Mouse (Mus musculus): ENCODE data around the gene Zfp866. TPM values are rescaled to one million over a fixed set of nuclear protein-coding genes. Genes with fewer than 3 reads are reported as not detected.

Zfp866 gene
- polyA plus RNA-seq, 1 experiment, result not detected

- peaks cover 45% of the 10 kb centered on the region for H3K4me1 ChIP-seq
- H3K36me3 ChIP-seq (replicated peaks; ENCODE audit: low read length), result peaks cover 15% of the 10 kb centered on the region
- peak overlapping the region; percentile 79 for H3K4me3 ChIP-seq (replicated peaks)
- no peak for TF ChIP-seq GATA1 (IDR thresholded peaks at IDR 0.05; ENCODE audit: borderline replicate concordance, low read length)
- no peak for TF ChIP-seq FLI1 (IDR thresholded peaks at IDR 0.05; ENCODE audit: low read length)
- H3K9me3 ChIP-seq, result no peaks in the 10 kb centered on the region
- H3K27me3 ChIP-seq (replicated peaks), result no peaks in the 10 kb centered on the region
Observed at GRCm38 (mm10) chr8:69789105-69789504, 1.9 kb downstream of the Zfp866 start.

- Histone ChIP-seq H3K36me3 (replicated peaks; ENCODE audit: low read length) (peaks cover 10% of the 10 kb centered on the region), H3K27me3 (replicated peaks) (no peaks in the 10 kb centered on the region), H3K4me3 (replicated peaks) (no peak overlapping the region), H3K4me1 (peaks cover 48% of the 10 kb centered on the region), H3K9me3 (no peaks in the 10 kb centered on the region)
- TF ChIP-seq FLI1 (IDR thresholded peaks at IDR 0.05; ENCODE audit: low read length) (no peak), GATA1 (IDR thresholded peaks at IDR 0.05; ENCODE audit: borderline replicate concordance, low read length) (no peak)
Observed at GRCm38 (mm10) chr8:69777111-69777510, 13.9 kb downstream of the Zfp866 start.

DNA sequence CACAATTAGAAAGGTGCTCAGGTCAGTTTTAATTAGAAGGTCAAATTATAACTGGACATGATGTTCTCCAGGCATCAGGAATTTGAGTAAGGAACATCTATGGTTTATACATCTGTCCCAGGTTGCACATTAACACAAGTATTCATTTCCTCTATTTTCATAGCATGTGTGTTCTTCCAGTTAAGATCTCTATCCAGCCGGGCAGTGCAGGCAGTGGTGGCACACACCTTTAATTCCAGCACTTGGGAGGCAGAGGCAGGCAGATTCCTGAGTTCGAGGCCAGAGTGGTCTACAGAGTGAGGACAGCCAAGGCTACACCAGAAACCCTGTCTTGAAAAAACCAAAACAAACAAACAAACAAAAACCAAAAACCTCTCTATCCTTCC lies 15.8 kb downstream of the Zfp866 start:
- no peaks in the 10 kb centered on the region for H3K27me3 ChIP-seq (replicated peaks)
- TF ChIP-seq GATA1 (IDR thresholded peaks at IDR 0.05; ENCODE audit: borderline replicate concordance, low read length) (no peak), FLI1 (IDR thresholded peaks at IDR 0.05; ENCODE audit: low read length) (no peak)
- H3K4me3 ChIP-seq (replicated peaks), result peak overlapping the region; percentile 98
- H3K9me3 ChIP-seq, result no peaks in the 10 kb centered on the region
- H3K4me1 ChIP-seq, result peaks cover 55% of the 10 kb centered on the region
- peaks cover 26% of the 10 kb centered on the region for H3K36me3 ChIP-seq (replicated peaks; ENCODE audit: low read length)

DNA sequence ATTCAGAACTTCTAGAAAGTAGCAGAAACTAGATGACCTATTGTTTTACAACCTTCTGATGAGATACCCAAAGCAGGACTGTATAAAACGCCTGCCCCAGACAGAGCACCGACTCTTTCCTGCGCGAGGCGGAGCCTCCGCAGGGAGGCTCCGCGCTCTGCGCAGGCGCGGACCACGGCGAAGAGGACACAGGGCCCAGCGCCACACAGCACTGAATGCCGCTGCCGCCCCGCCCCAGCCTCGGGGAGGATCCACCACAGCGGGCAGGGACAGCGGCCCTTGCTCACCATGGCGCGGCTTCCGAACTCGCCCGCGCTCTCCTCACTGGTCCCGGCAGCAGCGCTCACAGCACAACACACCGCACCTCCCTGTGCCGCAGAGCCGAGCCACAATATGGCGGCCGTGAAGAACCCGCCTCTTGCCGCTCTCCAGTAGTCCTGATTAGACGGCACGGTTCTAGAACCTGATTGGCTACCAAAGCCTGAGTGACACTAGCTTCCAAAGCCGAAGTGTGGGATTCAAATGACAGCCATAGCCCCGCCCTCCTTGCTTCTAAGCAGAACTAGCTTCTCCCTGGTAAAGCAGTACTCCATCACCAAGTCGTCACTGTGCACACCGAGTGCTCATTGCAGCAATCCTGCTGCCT lies 16.4 kb downstream of the Zfp866 start, which contains the start of gene Gm20422:
Gene Gm20422, minus strand, starts transcription at position 384 of the 646 bp plus-strand sequence.
- H3K36me3 ChIP-seq (replicated peaks; ENCODE audit: low read length), result peaks cover 31% of the 10 kb centered on the region
- no peak for TF ChIP-seq GATA1 (IDR thresholded peaks at IDR 0.05; ENCODE audit: borderline replicate concordance, low read length)
- peak within 1 kb of the TSS; percentile 98 for H3K4me3 ChIP-seq (replicated peaks)
- no peaks in the 10 kb centered on the region for H3K9me3 ChIP-seq
- no peaks in the 10 kb centered on the region for H3K27me3 ChIP-seq (replicated peaks)
- peaks cover 55% of the 10 kb centered on the region for H3K4me1 ChIP-seq

GRCm38 (mm10) chr8:69772106-69772505 lies 18.9 kb downstream of the Zfp866 start:
- Histone ChIP-seq H3K27me3 (replicated peaks) (no peaks in the 10 kb centered on the region), H3K4me1 (peaks cover 40% of the 10 kb centered on the region), H3K4me3 (replicated peaks) (no peak overlapping the region), H3K9me3 (peaks cover 5% of the 10 kb centered on the region), H3K36me3 (replicated peaks; ENCODE audit: low read length) (peaks cover 55% of the 10 kb centered on the region)
- TF ChIP-seq FLI1 (IDR thresholded peaks at IDR 0.05; ENCODE audit: low read length), result no peak
- TF ChIP-seq GATA1 (IDR thresholded peaks at IDR 0.05; ENCODE audit: borderline replicate concordance, low read length), result no peak

GRCm38 (mm10) chr8:69771221-69771620 lies 19.8 kb downstream of the Zfp866 start:
- H3K9me3 ChIP-seq, result peaks cover 11% of the 10 kb centered on the region
- TF ChIP-seq GATA1 (IDR thresholded peaks at IDR 0.05; ENCODE audit: borderline replicate concordance, low read length) (no peak), FLI1 (IDR thresholded peaks at IDR 0.05; ENCODE audit: low read length) (no peak)
- H3K27me3 ChIP-seq (replicated peaks), result no peaks in the 10 kb centered on the region
- H3K36me3 ChIP-seq (replicated peaks; ENCODE audit: low read length), result peaks cover 62% of the 10 kb centered on the region
- peaks cover 33% of the 10 kb centered on the region for H3K4me1 ChIP-seq
- no peak overlapping the region for H3K4me3 ChIP-seq (replicated peaks)

DNA sequence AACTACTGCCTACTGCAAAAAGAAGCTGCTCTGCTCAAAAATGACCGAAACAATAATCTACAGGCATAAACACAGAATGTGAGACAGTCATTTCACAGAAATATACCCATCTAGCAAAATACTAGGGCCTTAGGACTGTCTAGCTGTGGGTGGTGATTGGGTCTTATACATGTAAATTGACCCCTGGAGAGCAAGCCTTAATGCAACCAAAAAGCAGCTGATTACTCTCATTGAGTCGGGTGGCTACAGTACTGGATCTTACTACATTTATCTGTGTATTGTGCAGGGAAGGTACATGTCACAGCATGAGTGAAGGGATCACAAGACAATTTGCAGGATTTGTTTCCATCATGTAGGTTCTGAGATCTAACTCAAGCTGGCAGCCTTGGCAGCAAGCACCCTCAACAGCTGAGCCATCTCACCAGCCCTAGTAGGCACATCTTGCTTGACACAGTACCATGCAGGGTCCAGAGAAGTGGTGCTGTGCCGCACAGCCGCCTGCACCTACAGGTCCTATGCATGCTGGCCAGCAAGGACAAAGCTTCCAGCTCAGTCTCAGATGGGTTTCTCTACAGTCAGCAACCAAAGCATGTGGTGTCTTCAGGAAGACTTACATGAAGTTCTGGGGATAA lies 29.0 kb downstream of the Zfp866 start:
- no peak for TF ChIP-seq FLI1 (IDR thresholded peaks at IDR 0.05; ENCODE audit: low read length)
- no peak for TF ChIP-seq GATA1 (IDR thresholded peaks at IDR 0.05; ENCODE audit: borderline replicate concordance, low read length)

DNA sequence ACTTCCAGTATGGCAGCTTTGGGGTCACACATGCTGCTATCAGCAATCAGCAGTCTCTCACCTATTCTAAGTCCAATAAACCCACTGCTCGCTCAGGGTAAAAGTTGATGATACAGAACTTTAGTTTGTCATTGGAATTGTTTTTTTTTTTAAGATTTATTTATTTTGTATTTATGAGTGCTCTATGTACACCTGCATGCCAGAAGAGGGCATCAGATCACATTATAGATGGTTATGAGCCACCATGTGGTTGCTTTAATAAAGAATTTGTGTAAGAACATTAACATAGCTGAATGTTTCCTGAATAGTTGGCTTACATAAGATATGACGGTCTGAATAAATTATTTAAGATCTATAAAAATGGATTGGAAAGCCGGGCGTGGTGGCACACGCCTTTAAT lies 32.7 kb downstream of the Zfp866 start:
- Histone ChIP-seq H3K27me3 (replicated peaks) (no peaks in the 10 kb centered on the region), H3K9me3 (no peaks in the 10 kb centered on the region), H3K4me3 (replicated peaks) (no peak overlapping the region), H3K36me3 (replicated peaks; ENCODE audit: low read length) (peaks cover 59% of the 10 kb centered on the region), H3K4me1 (peaks cover 11% of the 10 kb centered on the region)
- no peak for TF ChIP-seq FLI1 (IDR thresholded peaks at IDR 0.05; ENCODE audit: low read length)
- TF ChIP-seq GATA1 (IDR thresholded peaks at IDR 0.05; ENCODE audit: borderline replicate concordance, low read length), result no peak

More for the DNA sequence above, 29.0 kb downstream of the Zfp866 start:
- no peak overlapping the region for H3K4me3 ChIP-seq (replicated peaks)
- H3K9me3 ChIP-seq, result peaks cover 18% of the 10 kb centered on the region
- no peaks in the 10 kb centered on the region for H3K27me3 ChIP-seq (replicated peaks)
- peaks cover 82% of the 10 kb centered on the region for H3K36me3 ChIP-seq (replicated peaks; ENCODE audit: low read length)
- peaks cover 18% of the 10 kb centered on the region for H3K4me1 ChIP-seq

- H3K27me3 ChIP-seq (replicated peaks), result no peaks in the 10 kb centered on the region
- no peak for TF ChIP-seq FLI1 (IDR thresholded peaks at IDR 0.05; ENCODE audit: low read length)
- TF ChIP-seq GATA1 (IDR thresholded peaks at IDR 0.05; ENCODE audit: borderline replicate concordance, low read length), result no peak
- H3K4me1 ChIP-seq, result peaks cover 17% of the 10 kb centered on the region
Observed at GRCm38 (mm10) chr8:69752437-69752836, 38.5 kb downstream of the Zfp866 start.

More at GRCm38 (mm10) chr8:69752437-69752836, 38.5 kb downstream of the Zfp866 start:
- no peaks in the 10 kb centered on the region for H3K9me3 ChIP-seq
- no peak overlapping the region for H3K4me3 ChIP-seq (replicated peaks)
- H3K36me3 ChIP-seq (replicated peaks; ENCODE audit: low read length), result peaks cover 17% of the 10 kb centered on the region

All from megakaryocyte, embryonic 14.5 days (primary cell).